ENCODE assay signal across 29 mouse cellular contexts in genomic region chr9:9248529-9248928, GRCm38 (mm10). TPM values are rescaled to one million over a fixed set of nuclear protein-coding genes. Genes with fewer than 3 reads are reported as not detected.
DNase-seq lines count a peak whose midpoint lies in the region; ATAC-seq and TF ChIP-seq lines count a peak whose summit lies in the region.
"Had no signal": no experiment of that assay in that cellular context is flagged by ENCODE, and none has a peak within 500 bp of the region (broad histone marks: within the 10 kb centered on the region; RNA-seq: fewer than 3 reads in every experiment).

No protein-coding gene starts in this region.

- no peak overlapping the region for H3K4me3 ChIP-seq in kidney, adult 2 months (ENCODE audit: insufficient read depth, low read depth, low read length)
- no peak overlapping the region for H3K4me3 ChIP-seq in liver, adult 2 months (ENCODE audit: insufficient read depth, low read depth, low read length)
- H3K4me3 ChIP-seq in liver, embryonic 11.5 days (ENCODE audit: low read depth, low read length): no peak overlapping the region
- H3K4me3 ChIP-seq: embryonic facial prominence, embryonic 12.5 days; forebrain, embryonic 12.5 days; heart, adult 2 months; heart, embryonic 13.5 days; hindbrain, embryonic 13.5 days; left cerebral cortex, adult 2 months; liver, embryonic 15.5 days; lung, embryonic 15.5 days; megakaryocyte, embryonic 14.5 days; neural tube, embryonic 15.5 days; stomach, embryonic 15.5 days had no signal

- H3K27ac ChIP-seq in kidney, adult 2 months (ENCODE audit: insufficient read depth, low read depth, low read length): no peak overlapping the region
- no peak overlapping the region for H3K27ac ChIP-seq in liver, adult 2 months (replicated peaks; ENCODE audit: insufficient read depth, low read depth, low read length)
- H3K27ac ChIP-seq in liver, embryonic 11.5 days (ENCODE audit: low read depth, low read length): no peak overlapping the region
- H3K27ac ChIP-seq: embryonic facial prominence, embryonic 12.5 days; forebrain, embryonic 12.5 days; heart, adult 2 months; heart, embryonic 13.5 days; hindbrain, embryonic 13.5 days; left cerebral cortex, adult 2 months; liver, embryonic 15.5 days; lung, embryonic 15.5 days; neural tube, embryonic 15.5 days; stomach, embryonic 15.5 days had no signal

- no peaks in the 10 kb centered on the region for H3K36me3 ChIP-seq in kidney, adult 2 months (ENCODE audit: control insufficient read depth, insufficient read depth, low read length)
- no peaks in the 10 kb centered on the region for H3K36me3 ChIP-seq in liver, adult 2 months (ENCODE audit: control insufficient read depth, insufficient read depth, low read length)
- H3K36me3 ChIP-seq in liver, embryonic 11.5 days (ENCODE audit: control insufficient read depth, insufficient read depth, low read length): no peaks in the 10 kb centered on the region
- H3K36me3 ChIP-seq: embryonic facial prominence, embryonic 12.5 days; forebrain, embryonic 12.5 days; heart, embryonic 13.5 days; hindbrain, embryonic 13.5 days; liver, embryonic 15.5 days; lung, embryonic 15.5 days; neural tube, embryonic 15.5 days; stomach, embryonic 15.5 days had no signal

- no peak for TF ChIP-seq POLR2A in kidney, adult 2 months (IDR thresholded peaks at IDR 0.05; ENCODE audit: low read depth, low read length)
- no peak for TF ChIP-seq POLR2A in liver, adult 2 months (IDR thresholded peaks at IDR 0.05; ENCODE audit: extremely low read depth, insufficient read depth, low read length)

- no peak overlapping the region for H3K9ac ChIP-seq in liver, adult 2 months (ENCODE audit: low read depth, low read length)
- no peak overlapping the region for H3K9ac ChIP-seq in liver, embryonic 11.5 days (ENCODE audit: low read depth, low read length)
- H3K9ac ChIP-seq: embryonic facial prominence, embryonic 12.5 days; forebrain, embryonic 12.5 days; heart, embryonic 13.5 days; hindbrain, embryonic 13.5 days; liver, embryonic 15.5 days; lung, embryonic 15.5 days; neural tube, embryonic 15.5 days; stomach, embryonic 15.5 days had no signal

- no peaks in the 10 kb centered on the region for H3K27me3 ChIP-seq in kidney, adult 2 months (replicated peaks; ENCODE audit: control insufficient read depth, insufficient read depth, low read length)
- no peaks in the 10 kb centered on the region for H3K27me3 ChIP-seq in liver, adult 2 months (ENCODE audit: control insufficient read depth, insufficient read depth, low read length)
- no peaks in the 10 kb centered on the region for H3K27me3 ChIP-seq in liver, embryonic 11.5 days (replicated peaks; ENCODE audit: control insufficient read depth, insufficient read depth, low read length)
- H3K27me3 ChIP-seq: embryonic facial prominence, embryonic 12.5 days; forebrain, embryonic 12.5 days; heart, embryonic 13.5 days; hindbrain, embryonic 13.5 days; liver, embryonic 15.5 days; lung, embryonic 15.5 days; megakaryocyte, embryonic 14.5 days; neural tube, embryonic 15.5 days; stomach, embryonic 15.5 days had no signal

- no peak overlapping the region for H3K4me2 ChIP-seq in liver, embryonic 11.5 days
- H3K4me2 ChIP-seq: embryonic facial prominence, embryonic 12.5 days; forebrain, embryonic 12.5 days; heart, embryonic 13.5 days; hindbrain, embryonic 13.5 days; liver, embryonic 15.5 days; lung, embryonic 15.5 days; neural tube, embryonic 15.5 days; stomach, embryonic 15.5 days had no signal

- TF ChIP-seq CTCF in kidney, adult 2 months (conservative IDR thresholded peaks at IDR 0.05; ENCODE audit: insufficient read depth, insufficient read length, low read depth, low read length): no peak
- TF ChIP-seq CTCF in liver, adult 2 months (IDR thresholded peaks at IDR 0.05; ENCODE audit: low read depth, low read length): no peak

- peak; percentile 21 to 29 for DNase-seq in cerebellum, postnatal 10 days
- DNase-seq in cerebellum, adult 8-10 months: no peak
- peak; percentile 29 for DNase-seq in kidney, adult 2 months
- DNase-seq in kidney, adult 18-20 months: no peak
- DNase-seq in liver, adult 2 months (ENCODE audit: extremely low read depth, low read depth, low spot score): peak; percentile 41
- no peak for DNase-seq in liver, embryonic 11.5 days (ENCODE audit: low spot score)
- DNase-seq in yolk sac, embryonic 10.5 days (ENCODE audit: low spot score): peak; percentile 52
- DNase-seq in urinary bladder, postnatal 36 days (ENCODE audit: low spot score in 2 of 2): no peak
- DNase-seq: adrenal gland, postnatal 36 days; cerebellum, adult 9-11 months; gastrocnemius, postnatal 36 days; heart, adult 2 months; heart, postnatal 14 days; layer of hippocampus, adult 9-11 months; lung, postnatal 36 days; right cerebral cortex, adult 18-20 months; right cerebral cortex, postnatal 4 days; thymus, postnatal 36 days had no signal

- no peaks in the 10 kb centered on the region for H3K9me3 ChIP-seq in liver, embryonic 11.5 days (ENCODE audit: control insufficient read depth, low read length)
- H3K9me3 ChIP-seq: embryonic facial prominence, embryonic 12.5 days; forebrain, embryonic 12.5 days; heart, embryonic 13.5 days; hindbrain, embryonic 13.5 days; liver, embryonic 15.5 days; lung, embryonic 15.5 days; megakaryocyte, embryonic 14.5 days; neural tube, embryonic 15.5 days; stomach, embryonic 15.5 days had no signal

- ATAC-seq in liver, embryonic 11.5 days (replicated peaks; ENCODE audit: low FRiP score): no peak
- ATAC-seq: midbrain, embryonic 16.5 days had no signal

- no peaks in the 10 kb centered on the region for H3K4me1 ChIP-seq in kidney, adult 2 months (ENCODE audit: control insufficient read depth, insufficient read depth, low read length)
- no peaks in the 10 kb centered on the region for H3K4me1 ChIP-seq in liver, adult 2 months (ENCODE audit: control insufficient read depth, insufficient read depth, low read length)
- no peaks in the 10 kb centered on the region for H3K4me1 ChIP-seq in liver, embryonic 11.5 days (replicated peaks; ENCODE audit: control insufficient read depth, insufficient read depth, low read length)
- H3K4me1 ChIP-seq: embryonic facial prominence, embryonic 12.5 days; forebrain, embryonic 12.5 days; hindbrain, embryonic 13.5 days; liver, embryonic 15.5 days; megakaryocyte, embryonic 14.5 days; neural tube, embryonic 15.5 days had no signal

- 42% methylated on average over 2 of the region's 2 CpGs for WGBS in kidney, adult 2 months
- WGBS in liver, adult 2 months: 40% methylated on average over 2 of the region's 2 CpGs
- WGBS in liver, embryonic 11.5 days: 57% methylated on average over 2 of the region's 2 CpGs

- H3K79me2 ChIP-seq in liver, adult 2 months (ENCODE audit: control insufficient read depth, insufficient read depth, low read length): no peaks in the 10 kb centered on the region

RNA-seq across cellular contexts. Expression of gene Arhgap42, which starts 9.6 kb away (rescaled TPM):
- 12.6 and 17.2 TPM in 2 replicates for polyA plus RNA-seq in kidney, adult 2 months (2012; rRNA removed)
- total RNA-seq in liver, adult 2 months (2014; rRNA removed): 28.1 and 30.1 TPM in 2 replicates
- 20.3 and 21.8 TPM in 2 replicates for polyA plus RNA-seq in liver, adult 2 months (2012; rRNA removed)
- 14.8 and 16.2 TPM in 2 replicates for polyA plus RNA-seq in liver, embryonic 11.5 days (2014; fragmentation: Nextera tagmentation; extraction: Ambion mirVana)

Comparison
In these comparisons a context has a peak if more than half of its experiments do, and no peak if none do; other contexts are left out.
1. DNase-seq: peak in cerebellum, postnatal 10 days (2 of 2), kidney, adult 2 months (single experiment), liver, adult 2 months (single experiment) and yolk sac, embryonic 10.5 days (single experiment); none in cerebellum, adult 8-10 months (single experiment), kidney, adult 18-20 months (single experiment), liver, embryonic 11.5 days (single experiment) and urinary bladder, postnatal 36 days (0 of 2).